Mouse (Mus musculus) hindbrain, embryonic 11.5 days (tissue): ENCODE measurements around the gene Rcl1. TPM values are rescaled to one million over a fixed set of nuclear protein-coding genes. Genes with fewer than 3 reads are reported as not detected.

Source experiments
- ATAC-seq: fragments of 200-750 bp; cut with Nextera tagmentation; 2 replicates; pipeline ENCODE4 v1.8.0; 2017; ENCODE audit warnings: mild to moderate bottlenecking, moderate TSS enrichment, moderate library complexity; ENCODE audit not compliant: low FRiP score
- DNase-seq: peaks from one replicate; pipeline ENCODE4 v3.0.0-alpha.2; 2015; ENCODE audit warnings: low spot score
- H3K27ac ChIP-seq: fragments of 300-500 bp; sonication (generic); 2 replicates; pipeline ENCODE4 v1.5.1; 2014; ENCODE audit warnings: mild to moderate bottlenecking, low read depth, low read length
- H3K27me3 ChIP-seq: fragments of 300-500 bp; sonication (generic); 2 replicates; pipeline ENCODE4 v1.6.1; 2014; ENCODE audit warnings: mild to moderate bottlenecking, low read length, moderate library complexity, mixed read lengths; ENCODE audit not compliant: control insufficient read depth, insufficient read depth
- H3K36me3 ChIP-seq: fragments of 300-500 bp; sonication (generic); 2 replicates; pipeline ENCODE4 v1.6.1; 2014; ENCODE audit warnings: mild to moderate bottlenecking, low read length, moderate library complexity, mixed read lengths; ENCODE audit not compliant: control insufficient read depth, insufficient read depth
- H3K4me1 ChIP-seq: fragments of 300-500 bp; sonication (generic); replicated peaks from 2 replicates; pipeline ENCODE4 v1.6.1; 2014; ENCODE audit warnings: low read length, mixed read lengths; ENCODE audit not compliant: control insufficient read depth, insufficient read depth
- H3K4me2 ChIP-seq: fragments of 300-500 bp; sonication (generic); replicated peaks from 2 replicates; pipeline ENCODE4 v1.6.1; 2014; ENCODE audit warnings: mild to moderate bottlenecking, low read depth, low read length
- H3K4me3 ChIP-seq: fragments of 300-500 bp; sonication (generic); 2 replicates; pipeline ENCODE4 v1.5.1; 2014; ENCODE audit warnings: low read depth, low read length
- H3K9ac ChIP-seq: fragments of 300-500 bp; sonication (generic); 2 replicates; pipeline ENCODE4 v1.6.1; 2014; ENCODE audit warnings: low read depth, low read length
- H3K9me3 ChIP-seq: fragments of 300-500 bp; sonication (generic); 2 replicates; pipeline ENCODE4 v1.6.1; 2016; ENCODE audit warnings: low read length; ENCODE audit not compliant: control insufficient read depth
- whole genome bisulfite sequencing: fragments of 180-500 bp; shearing (Covaris S2); extraction: QIAGEN DNeasy Blood & Tissue Kit; methylation state at CpG from one replicate; pipeline ENCODE4 v1.1.7; 2014; 5-methylcytosine and 5-hydroxymethylcytosine counted together
- polyA plus RNA-seq: library from polyadenylated mRNA; unstranded; fragments of >200 nt; fragmentation: Nextera tagmentation; extraction: Ambion mirVana; gene quantifications from 2 replicates; pipeline ENCODE4 v1.2.1, GENCODE M21; 2014

Gene Rcl1
- polyA plus RNA-seq, 1 experiment from 2014 or later = 44.7 TPM

GRCm38 (mm10) chr19:29101591-29101990 is 416 bp downstream of the Rcl1 start:
- Histone ChIP-seq H3K27ac (no peak overlapping the region), H3K4me2 (peak overlapping the region; percentile 86), H3K4me3 (peak overlapping the region; percentile 81), H3K9me3 (no peaks in the 10 kb centered on the region), H3K4me1 (no peaks in the 10 kb centered on the region; the same call in 1 of the 2 replicates), H3K27me3 (no peaks in the 10 kb centered on the region), H3K36me3 (no peaks in the 10 kb centered on the region), H3K9ac (peak overlapping the region; percentile 59)
- ATAC-seq (no peak), DNase-seq (no peak)
- WGBS = 0% methylated on average over 27 of the region's 27 CpGs

GRCm38 (mm10) chr19:29102098-29102497 is 923 bp downstream of the Rcl1 start:
- Histone ChIP-seq H3K36me3 (no peaks in the 10 kb centered on the region), H3K27ac (no peak overlapping the region), H3K27me3 (no peaks in the 10 kb centered on the region), H3K4me2 (peak overlapping the region; percentile 86), H3K9ac (peak overlapping the region; percentile 59), H3K4me1 (no peaks in the 10 kb centered on the region; the same call in 1 of the 2 replicates), H3K4me3 (peak overlapping the region; percentile 81), H3K9me3 (no peaks in the 10 kb centered on the region)
- ATAC-seq (no peak), DNase-seq (peak; percentile 33)
- 17% methylated on average over 13 of the region's 13 CpGs for WGBS

- no peaks in the 10 kb centered on the region for H3K36me3 ChIP-seq
- no peak overlapping the region for H3K27ac ChIP-seq
- H3K4me2 ChIP-seq = no peak overlapping the region
- no peaks in the 10 kb centered on the region for H3K27me3 ChIP-seq
- no peak for DNase-seq
- H3K4me1 ChIP-seq = no peaks in the 10 kb centered on the region; the same call in 1 of the 2 replicates
- H3K9me3 ChIP-seq = no peaks in the 10 kb centered on the region
- 96% methylated on average over 4 of the region's 4 CpGs for WGBS
- H3K9ac ChIP-seq = no peak overlapping the region
- ATAC-seq = no peak
- no peak overlapping the region for H3K4me3 ChIP-seq
These were observed 4.6 kb downstream of the Rcl1 start for GRCm38 (mm10) chr19:29105816-29106215.

- Histone ChIP-seq H3K36me3 (no peaks in the 10 kb centered on the region), H3K9me3 (no peaks in the 10 kb centered on the region), H3K9ac (no peak overlapping the region), H3K27me3 (no peaks in the 10 kb centered on the region), H3K4me3 (no peak overlapping the region), H3K4me2 (no peak overlapping the region), H3K27ac (no peak overlapping the region), H3K4me1 (no peaks in the 10 kb centered on the region; the same call in 1 of the 2 replicates)
- WGBS = 94% methylated on average over 5 of the region's 5 CpGs
- ATAC-seq (no peak), DNase-seq (no peak)
These were observed 5.1 kb downstream of the Rcl1 start for GRCm38 (mm10) chr19:29106261-29106660.

- no peak for DNase-seq
- Histone ChIP-seq H3K27ac (no peak overlapping the region), H3K9ac (no peak overlapping the region), H3K4me1 (no peaks in the 10 kb centered on the region), H3K4me3 (no peak overlapping the region), H3K27me3 (no peaks in the 10 kb centered on the region), H3K9me3 (no peaks in the 10 kb centered on the region), H3K36me3 (no peaks in the 10 kb centered on the region), H3K4me2 (no peak overlapping the region)
- ATAC-seq = no peak
- 81% methylated on average over 8 of the region's 8 CpGs for WGBS
These were observed 11.5 kb downstream of the Rcl1 start for GRCm38 (mm10) chr19:29112662-29113061.

DNA sequence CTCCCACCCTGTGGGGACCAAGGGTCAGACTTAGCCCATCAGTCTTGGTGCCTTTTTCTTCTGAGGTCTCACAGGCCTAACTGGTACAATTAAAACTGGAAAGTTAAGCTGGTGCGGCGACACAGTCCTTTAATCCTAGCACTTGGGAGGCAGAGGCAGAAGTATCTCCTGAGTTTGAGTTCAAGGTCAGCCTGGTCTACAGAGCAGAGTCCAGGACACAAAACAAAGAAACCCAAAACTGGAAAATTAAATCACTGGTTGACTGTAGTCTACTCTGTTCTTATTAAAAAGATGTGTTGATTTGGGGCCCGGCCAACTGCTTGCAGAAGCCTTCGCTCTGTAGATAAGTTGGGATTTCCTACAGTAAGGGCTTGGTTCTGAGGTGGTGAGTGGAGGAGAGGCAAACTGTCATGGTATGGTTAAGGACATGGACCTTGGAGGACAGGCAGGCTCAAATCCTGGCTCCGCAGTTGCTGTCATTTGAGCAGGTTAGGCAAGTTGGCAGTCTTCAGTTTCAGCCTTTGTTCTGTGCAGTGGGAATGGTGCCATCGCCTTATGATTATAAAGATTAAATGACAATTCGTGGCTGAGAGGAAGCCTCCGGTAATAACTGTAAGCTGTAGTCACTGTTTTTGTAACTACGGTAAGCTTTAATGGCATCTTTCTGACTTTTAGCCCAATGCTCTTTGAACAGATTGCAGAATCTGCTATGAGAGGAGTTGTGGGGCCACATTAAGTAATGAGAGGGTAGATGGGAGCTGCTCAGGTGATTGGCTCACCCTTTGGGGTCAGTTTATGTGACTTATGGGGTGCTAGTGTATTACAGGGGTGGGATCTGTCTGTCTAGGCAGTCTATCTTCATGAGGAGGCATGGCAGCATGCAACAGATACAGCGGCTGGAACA is 12.8 kb downstream of the Rcl1 start:
- DNase-seq (no peak), ATAC-seq (no peak)
- Histone ChIP-seq H3K27ac (no peak overlapping the region), H3K4me1 (no peaks in the 10 kb centered on the region), H3K36me3 (no peaks in the 10 kb centered on the region; the same call in 1 of the 2 replicates), H3K9me3 (no peaks in the 10 kb centered on the region), H3K4me3 (no peak overlapping the region), H3K4me2 (no peak overlapping the region), H3K27me3 (no peaks in the 10 kb centered on the region), H3K9ac (no peak overlapping the region)
- WGBS = 96% methylated on average over 10 of the region's 10 CpGs

DNA sequence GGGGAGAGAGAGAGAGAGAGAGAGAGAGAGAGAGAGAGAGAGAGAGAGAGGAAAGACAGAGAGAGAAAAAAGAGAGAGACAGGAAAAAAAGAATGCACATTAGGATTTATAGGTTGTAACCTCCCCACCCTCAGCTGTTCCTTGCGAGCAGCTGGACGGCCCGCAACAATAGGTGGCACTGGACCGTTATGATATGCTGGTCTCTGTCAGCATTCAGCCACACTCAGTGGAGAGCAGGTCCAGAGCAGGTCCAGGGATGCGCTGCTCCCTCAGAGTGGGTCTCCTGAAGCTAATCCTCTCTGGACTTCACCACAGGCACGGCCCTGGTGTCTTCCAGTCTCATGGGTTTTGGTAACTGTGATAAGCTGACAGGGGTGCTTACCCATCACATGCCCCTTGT is 15.6 kb downstream of the Rcl1 start:
- H3K9ac ChIP-seq = no peak overlapping the region
- no peak for DNase-seq
- no peaks in the 10 kb centered on the region; the same call in 1 of the 2 replicates for H3K36me3 ChIP-seq
- no peak for ATAC-seq
- 98% methylated on average over 6 of the region's 6 CpGs for WGBS
- H3K9me3 ChIP-seq = no peaks in the 10 kb centered on the region
- H3K4me1 ChIP-seq = no peaks in the 10 kb centered on the region
- no peak overlapping the region for H3K4me2 ChIP-seq
- no peak overlapping the region for H3K27ac ChIP-seq
- H3K4me3 ChIP-seq = no peak overlapping the region
- H3K27me3 ChIP-seq = no peaks in the 10 kb centered on the region

DNA sequence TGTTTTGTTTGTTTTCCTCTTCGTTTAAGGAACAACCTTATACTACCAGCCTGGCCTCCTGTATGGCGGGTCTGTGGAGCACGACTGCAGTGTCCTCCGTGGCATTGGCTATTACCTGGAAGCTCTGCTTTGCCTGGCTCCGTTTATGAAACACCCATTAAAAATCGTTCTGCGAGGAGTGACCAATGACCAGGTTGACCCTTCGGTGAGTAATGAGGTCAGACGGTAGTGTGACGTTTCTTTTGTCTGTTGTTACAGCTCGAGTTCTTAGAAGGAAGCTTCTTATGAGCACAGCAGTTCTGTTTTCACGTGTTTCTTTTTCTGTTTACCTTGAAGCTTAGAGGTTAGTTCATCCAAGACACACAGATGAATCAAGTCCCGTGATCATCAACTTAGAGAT is 17.0 kb downstream of the Rcl1 start:
- H3K36me3 ChIP-seq = no peaks in the 10 kb centered on the region; the same call in 1 of the 2 replicates

GRCm38 (mm10) chr19:29120311-29120710 is 19.1 kb downstream of the Rcl1 start:
- Histone ChIP-seq H3K4me1 (no peaks in the 10 kb centered on the region), H3K36me3 (no peaks in the 10 kb centered on the region; the same call in 1 of the 2 replicates)

More for the DNA sequence above, 17.0 kb downstream of the Rcl1 start:
- no peaks in the 10 kb centered on the region for H3K9me3 ChIP-seq
- H3K4me2 ChIP-seq = no peak overlapping the region
- no peak for DNase-seq
- 89% methylated on average over 13 of the region's 13 CpGs for WGBS
- ATAC-seq = no peak
- no peak overlapping the region for H3K4me3 ChIP-seq
- no peaks in the 10 kb centered on the region for H3K4me1 ChIP-seq
- no peak overlapping the region for H3K9ac ChIP-seq
- H3K27me3 ChIP-seq = no peaks in the 10 kb centered on the region
- no peak overlapping the region for H3K27ac ChIP-seq

More at GRCm38 (mm10) chr19:29120311-29120710, 19.1 kb downstream of the Rcl1 start:
- WGBS = 94% methylated on average over 6 of the region's 6 CpGs
- Histone ChIP-seq H3K4me2 (no peak overlapping the region), H3K9ac (no peak overlapping the region), H3K27ac (no peak overlapping the region), H3K4me3 (no peak overlapping the region), H3K9me3 (no peaks in the 10 kb centered on the region), H3K27me3 (no peaks in the 10 kb centered on the region)
- DNase-seq (no peak), ATAC-seq (no peak)
